Mouse (Mus musculus): ENCODE measurements at regions not wholly inside any gene's neighbourhood (a gene's known extent, or its start where the extent isn't known, plus 50 kb on each side); places are given as distances from the start of the nearest gene placed in this dataset.

GRCm38 (mm10) chr12:54425236-54425635 is 221.6 kb upstream of the Egln3 start:
- no peak for TF ChIP-seq CTCF (conservative IDR thresholded peaks at IDR 0.05)
- DNase-seq (ENCODE audit: low spot score in 2 of 2), result no peak
- no peak overlapping the region for H3K4me3 ChIP-seq

GRCm38 (mm10) chr12:54414829-54415228 is 211.2 kb upstream of the Egln3 start:
- no peak for TF ChIP-seq CTCF (conservative IDR thresholded peaks at IDR 0.05)
- Histone ChIP-seq H3K27ac (no peak overlapping the region), H3K4me3 (no peak overlapping the region)
- DNase-seq (ENCODE audit: low spot score in 2 of 2), result no peak

More at GRCm38 (mm10) chr12:54425236-54425635, 221.6 kb upstream of the Egln3 start:
- no peak overlapping the region for H3K27ac ChIP-seq

DNA sequence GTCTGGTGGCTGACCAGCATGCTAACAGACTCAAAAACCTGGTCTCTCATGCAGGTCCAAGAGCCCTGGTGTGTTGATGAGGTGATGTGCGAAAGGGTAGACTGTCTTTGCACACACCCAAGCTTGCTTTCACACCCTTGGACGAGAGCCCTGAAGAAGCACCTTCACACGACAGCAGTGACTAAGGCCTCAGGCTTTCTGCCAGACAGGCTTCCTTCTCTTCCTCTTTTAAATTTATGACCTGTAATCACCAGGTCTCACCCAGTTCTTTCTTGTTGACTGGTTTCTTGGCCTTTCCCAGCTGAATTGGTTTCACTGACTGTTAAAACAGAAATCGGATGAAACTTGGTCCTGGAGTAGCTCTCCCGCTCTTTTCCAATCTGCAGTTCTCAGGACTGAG is 210.5 kb upstream of the Egln3 start:
- TF ChIP-seq CTCF (conservative IDR thresholded peaks at IDR 0.05), result no peak
- H3K27ac ChIP-seq, result no peak overlapping the region
- no peak overlapping the region for H3K4me3 ChIP-seq
- DNase-seq (ENCODE audit: low spot score in 2 of 2), result no peak

- Histone ChIP-seq H3K4me3 (no peak overlapping the region), H3K27ac (no peak overlapping the region)
- no peak for DNase-seq (ENCODE audit: low spot score in 2 of 2)
- no peak for TF ChIP-seq CTCF (conservative IDR thresholded peaks at IDR 0.05)
Observed at GRCm38 (mm10) chr12:54410038-54410605, 206.5 kb upstream of the Egln3 start.

DNA sequence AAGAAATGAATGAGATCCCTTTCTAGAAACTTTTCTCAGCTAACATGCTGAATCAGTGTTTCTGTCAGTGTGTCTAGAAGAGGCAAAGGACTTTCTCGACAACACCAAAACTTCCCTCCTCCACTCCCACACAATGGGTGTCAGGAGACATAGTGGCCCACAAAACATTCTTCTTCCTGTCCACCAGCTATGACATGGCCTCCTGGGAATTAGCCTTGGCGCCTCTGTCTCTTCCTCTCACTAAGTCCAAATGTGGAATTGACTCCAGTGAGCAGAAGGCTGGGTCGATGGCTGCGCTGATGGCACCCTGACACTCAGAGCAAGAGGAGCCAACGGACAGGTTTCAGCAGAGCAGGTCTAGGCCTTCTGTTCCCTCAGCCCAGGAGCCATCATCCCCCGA is 205.2 kb upstream of the Egln3 start:
- no peak overlapping the region for H3K4me3 ChIP-seq
- TF ChIP-seq CTCF (conservative IDR thresholded peaks at IDR 0.05), result no peak
- no peak overlapping the region for H3K27ac ChIP-seq
- no peak for DNase-seq (ENCODE audit: low spot score in 2 of 2)

DNA sequence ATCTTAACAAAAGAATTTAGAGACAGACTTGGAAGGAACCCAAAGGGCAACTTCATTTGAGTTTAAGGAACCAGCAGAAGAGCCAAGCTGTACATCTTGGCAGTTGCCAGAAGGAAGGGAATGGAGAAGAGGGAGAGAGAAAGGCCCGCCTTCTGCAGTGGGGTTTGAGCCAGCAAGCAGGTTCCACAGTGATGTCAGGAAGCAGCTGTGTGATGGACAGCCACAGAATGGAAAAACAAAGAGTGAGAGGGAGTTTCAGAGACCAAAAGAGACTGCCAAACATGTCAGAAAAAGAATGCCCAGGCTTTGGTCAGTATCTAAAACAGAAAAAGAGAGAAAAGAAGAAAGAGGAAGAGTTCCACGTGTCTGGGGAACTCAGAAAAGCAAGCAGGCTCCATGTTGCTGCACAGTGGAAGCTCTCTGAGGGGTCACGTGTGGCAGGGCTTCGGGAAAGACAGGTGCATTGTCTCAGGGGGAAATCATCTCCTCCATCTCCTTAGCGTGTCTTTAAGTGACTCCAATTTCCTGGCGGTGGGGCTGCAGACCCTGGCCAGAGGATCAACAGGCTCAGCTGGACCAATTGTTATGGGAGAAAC is 203.7 kb upstream of the Egln3 start:
- TF ChIP-seq CTCF (conservative IDR thresholded peaks at IDR 0.05), result no peak

GRCm38 (mm10) chr12:54405066-54405465 is 201.4 kb upstream of the Egln3 start:
- Histone ChIP-seq H3K27ac (peak overlapping the region; percentile 15), H3K4me3 (peak overlapping the region; percentile 31)
- peak; percentile 44 to 67 for DNase-seq (ENCODE audit: low spot score in 2 of 2)
- TF ChIP-seq CTCF (conservative IDR thresholded peaks at IDR 0.05), result no peak

More for the DNA sequence above, 203.7 kb upstream of the Egln3 start:
- Histone ChIP-seq H3K4me3 (no peak overlapping the region), H3K27ac (no peak overlapping the region)
- DNase-seq (ENCODE audit: low spot score in 2 of 2), result no peak

- H3K27ac ChIP-seq, result no peak overlapping the region
Observed at GRCm38 (mm10) chr12:54402591-54402990, 198.9 kb upstream of the Egln3 start.

DNA sequence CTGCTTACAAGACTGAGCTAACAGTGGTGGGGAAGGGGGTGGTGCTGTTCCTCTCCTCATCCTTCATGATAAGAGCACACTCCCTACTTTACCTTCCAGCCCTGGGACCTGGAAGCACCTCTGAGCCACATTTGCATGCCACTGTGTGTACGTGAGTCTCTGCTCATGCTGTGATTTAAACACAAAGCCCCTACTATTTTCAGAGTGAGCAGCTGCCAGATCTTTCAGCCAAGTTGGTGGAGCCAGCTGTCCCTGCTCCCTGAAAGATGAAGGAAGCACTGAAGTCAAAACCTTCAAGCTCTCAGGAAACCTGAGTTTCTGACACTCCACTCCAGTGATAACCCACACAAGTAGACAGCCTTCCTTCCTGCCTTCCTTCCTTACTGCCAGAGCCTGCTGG is 198.0 kb upstream of the Egln3 start:
- H3K27ac ChIP-seq, result no peak overlapping the region
- no peak for DNase-seq (ENCODE audit: low spot score in 2 of 2)
- no peak overlapping the region for H3K4me3 ChIP-seq
- no peak for TF ChIP-seq CTCF (conservative IDR thresholded peaks at IDR 0.05)

More at GRCm38 (mm10) chr12:54402591-54402990, 198.9 kb upstream of the Egln3 start:
- TF ChIP-seq CTCF (conservative IDR thresholded peaks at IDR 0.05), result no peak
- no peak overlapping the region for H3K4me3 ChIP-seq
- DNase-seq (ENCODE audit: low spot score in 2 of 2), result no peak

- no peak for DNase-seq (ENCODE audit: low spot score in 2 of 2)
- H3K4me3 ChIP-seq, result no peak overlapping the region
- H3K27ac ChIP-seq, result no peak overlapping the region
- TF ChIP-seq CTCF (conservative IDR thresholded peaks at IDR 0.05), result no peak
Observed at GRCm38 (mm10) chr12:54400084-54400483, 196.4 kb upstream of the Egln3 start.

GRCm38 (mm10) chr12:54398080-54398479 is 194.4 kb upstream of the Egln3 start:
- H3K27ac ChIP-seq, result no peak overlapping the region
- no peak for TF ChIP-seq CTCF (conservative IDR thresholded peaks at IDR 0.05)
- no peak for DNase-seq (ENCODE audit: low spot score in 2 of 2)
- H3K4me3 ChIP-seq, result no peak overlapping the region

GRCm38 (mm10) chr12:54396952-54397351 is 193.3 kb upstream of the Egln3 start:
- no peak overlapping the region for H3K27ac ChIP-seq
- no peak overlapping the region for H3K4me3 ChIP-seq
- no peak for TF ChIP-seq CTCF (conservative IDR thresholded peaks at IDR 0.05)
- DNase-seq (ENCODE audit: low spot score in 2 of 2), result no peak

- no peak for DNase-seq (ENCODE audit: low spot score in 2 of 2)
- H3K4me3 ChIP-seq, result no peak overlapping the region
- H3K27ac ChIP-seq, result no peak overlapping the region
- TF ChIP-seq CTCF (conservative IDR thresholded peaks at IDR 0.05), result no peak
Observed at GRCm38 (mm10) chr12:54396341-54396740, 192.7 kb upstream of the Egln3 start.

DNA sequence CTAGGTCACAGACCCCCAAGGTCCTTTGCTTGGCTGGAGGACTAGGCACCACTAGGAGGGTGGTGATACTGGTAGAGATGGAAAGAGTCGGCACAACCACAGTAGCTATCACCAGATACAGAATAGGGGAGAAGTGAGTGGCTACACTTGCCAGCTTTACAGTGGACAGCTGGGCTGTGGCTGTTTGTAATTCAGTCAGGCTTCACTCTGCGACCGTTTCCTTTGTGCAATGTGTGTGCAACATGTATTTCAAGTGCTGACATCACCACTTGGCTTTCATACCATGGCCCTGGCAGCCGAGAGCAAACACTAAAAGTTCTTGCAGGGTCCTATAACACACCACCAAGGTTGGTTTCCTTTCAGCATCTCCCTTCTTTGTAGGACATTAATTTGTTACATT is 181.7 kb upstream of the Egln3 start:
- Histone ChIP-seq H3K4me3 (no peak overlapping the region), H3K27ac (no peak overlapping the region)
- TF ChIP-seq CTCF (conservative IDR thresholded peaks at IDR 0.05), result no peak
- no peak for DNase-seq (ENCODE audit: low spot score in 2 of 2)
